Mouse (Mus musculus) mouse embryonic stem cell (cell line): ENCODE data around the gene Abhd4.

ENCODE experiments used
- in situ Hi-C, 2 experiments: fragments of 300-500 bp; cut with MboI; formaldehyde crosslinking; loops; 1 replicate in 1 of 2; 3 replicates in 1 of 2; pipeline ENCODE4 v1.14.3; 2019 to 2020; ENCODE audit warnings: low sequenced_read_pairs in 2 of 2, low pct_unique_long_range_greater_than_20kb in 1 of 2, mixed read lengths in 1 of 2; ENCODE audit not compliant: unreplicated experiment in 1 of 2

The Abhd4 gene

DNA sequence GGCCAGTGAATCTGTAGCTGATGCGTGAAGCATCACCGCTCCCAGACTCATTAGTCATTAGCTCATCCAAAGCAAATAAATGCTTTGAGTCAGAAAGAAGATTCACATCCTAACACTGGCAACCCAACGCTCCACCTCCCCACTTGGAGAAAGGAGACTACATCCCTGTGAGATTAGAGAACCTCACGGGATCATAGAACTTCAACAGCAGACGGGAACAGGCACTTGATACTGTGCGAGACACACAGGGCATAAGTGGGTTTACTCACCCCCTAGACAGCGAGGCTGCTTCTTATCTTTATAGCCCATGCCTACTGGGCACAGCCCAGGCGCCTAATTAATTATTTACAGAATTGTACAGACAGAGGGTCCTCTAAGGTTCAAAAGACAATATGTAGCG is 21.8 kb upstream of the Abhd4 start:
- in situ Hi-C loops: loop anchor here in 1 of 2 experiments (25.0 kb wide), 1 partner anchor 405 kb away; the partner anchor contains the start of genes Cdh24 and Gm17606

DNA sequence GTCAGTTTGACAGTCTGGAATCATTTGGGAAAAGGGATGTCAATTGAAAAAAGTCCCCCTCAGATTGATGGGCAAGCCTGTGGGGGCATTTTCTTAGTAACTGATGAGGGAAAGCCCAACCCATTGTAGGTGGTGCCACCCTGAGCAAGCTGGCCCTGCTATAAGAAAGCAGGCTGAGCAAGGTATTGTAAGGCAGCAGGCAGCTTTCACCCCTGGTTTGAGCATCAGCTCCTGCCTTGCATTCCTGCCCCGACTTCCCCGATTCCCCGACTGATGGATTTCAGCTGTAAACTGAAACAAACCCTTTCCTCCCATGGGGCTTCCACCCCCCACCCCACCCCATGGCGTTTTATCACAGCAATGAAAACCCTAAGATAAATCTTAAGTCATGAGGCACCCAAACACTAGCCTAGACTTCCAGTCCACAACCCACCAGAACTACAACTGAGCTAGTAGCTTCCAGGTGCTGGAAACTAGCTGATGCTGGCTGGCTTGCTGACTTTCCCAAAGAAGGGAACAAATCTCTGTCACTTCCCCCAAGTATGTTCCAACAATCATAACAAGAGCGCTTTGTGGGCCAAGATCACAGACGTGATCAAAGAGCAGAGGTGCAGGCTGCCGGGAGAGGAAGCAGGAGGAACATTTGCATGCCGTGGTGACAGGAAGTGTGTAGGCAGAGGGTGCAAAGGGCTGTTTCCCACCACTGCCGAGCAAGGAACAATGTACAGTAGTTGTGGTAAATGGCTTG is 21.0 kb upstream of the Abhd4 start:
- in situ Hi-C loops: loop anchor here in 1 of 2 experiments (25.0 kb wide), 1 partner anchor 404 kb away; the partner anchor contains the start of genes Cdh24 and Gm17606

DNA sequence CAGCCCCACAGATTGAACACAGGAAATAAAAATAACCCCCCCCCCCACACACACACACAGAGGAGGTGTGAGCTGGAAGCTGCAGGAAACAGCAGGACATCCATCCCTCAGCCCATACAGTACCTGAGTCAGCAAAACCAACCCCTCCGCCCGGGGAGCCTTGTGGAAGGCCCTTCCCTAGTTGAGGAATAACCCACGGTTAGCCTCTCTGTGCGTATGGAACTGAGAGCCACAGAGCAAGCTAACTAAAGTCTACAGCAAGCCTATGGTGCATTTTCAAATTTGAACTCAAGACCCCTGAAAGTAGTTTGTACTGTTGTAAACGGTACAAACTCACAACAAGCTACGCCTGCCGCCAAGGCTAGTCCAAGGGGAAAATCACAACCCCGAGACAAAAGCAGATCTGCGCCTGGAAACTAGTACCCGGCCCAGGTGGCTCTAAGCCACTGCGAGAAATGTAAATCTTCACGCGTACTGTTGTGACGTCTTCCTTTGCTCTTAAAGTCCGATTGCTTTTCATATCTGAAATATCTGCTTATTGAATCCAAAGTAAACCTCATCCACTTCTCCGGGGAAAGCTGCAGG is 20.3 kb upstream of the Abhd4 start:
- in situ Hi-C loops: loop anchor here in 1 of 2 experiments (25.0 kb wide), 1 partner anchor 404 kb away; the partner anchor contains the start of genes Cdh24 and Gm17606

DNA sequence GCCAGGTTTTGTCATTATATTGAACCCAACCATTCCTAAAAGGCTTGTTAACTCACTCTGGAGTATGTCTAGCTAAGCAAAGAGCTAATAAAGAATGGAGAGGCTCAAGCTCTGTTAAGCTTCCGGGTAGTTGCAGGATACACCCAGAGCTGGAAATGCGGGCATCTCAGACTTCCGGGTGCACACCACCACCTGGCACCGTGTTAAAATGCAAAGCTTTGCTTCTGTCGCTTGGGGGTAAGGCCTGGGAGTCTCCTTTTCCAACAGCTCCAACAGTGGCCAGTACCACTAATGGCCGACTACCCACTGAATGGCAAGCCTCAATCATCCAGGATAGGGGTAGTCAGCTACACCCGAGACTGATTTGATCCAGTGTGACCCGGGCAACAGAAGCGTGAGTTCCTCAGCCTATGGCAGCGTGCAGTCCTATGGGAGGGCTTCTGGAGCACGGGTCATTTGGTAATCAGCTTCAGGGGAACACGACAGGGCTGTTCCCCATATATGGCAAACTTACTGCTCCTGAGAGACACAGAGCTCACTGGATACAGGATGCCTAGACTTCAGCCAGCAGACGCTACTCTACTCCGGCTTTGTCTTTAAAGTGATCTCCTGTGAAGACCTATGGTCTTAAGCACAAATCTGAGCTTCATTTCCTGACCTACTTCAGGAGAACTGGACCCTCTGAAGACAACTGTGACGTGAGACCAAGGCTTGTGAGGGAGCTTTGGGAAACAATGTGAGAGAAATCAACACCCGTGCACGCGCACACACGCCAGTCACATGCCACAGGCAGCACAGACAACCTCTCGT is 19.6 kb upstream of the Abhd4 start:
- in situ Hi-C loops: loop anchor here in 1 of 2 experiments (25.0 kb wide), 1 partner anchor 403 kb away; the partner anchor contains the start of genes Cdh24 and Gm17606

DNA sequence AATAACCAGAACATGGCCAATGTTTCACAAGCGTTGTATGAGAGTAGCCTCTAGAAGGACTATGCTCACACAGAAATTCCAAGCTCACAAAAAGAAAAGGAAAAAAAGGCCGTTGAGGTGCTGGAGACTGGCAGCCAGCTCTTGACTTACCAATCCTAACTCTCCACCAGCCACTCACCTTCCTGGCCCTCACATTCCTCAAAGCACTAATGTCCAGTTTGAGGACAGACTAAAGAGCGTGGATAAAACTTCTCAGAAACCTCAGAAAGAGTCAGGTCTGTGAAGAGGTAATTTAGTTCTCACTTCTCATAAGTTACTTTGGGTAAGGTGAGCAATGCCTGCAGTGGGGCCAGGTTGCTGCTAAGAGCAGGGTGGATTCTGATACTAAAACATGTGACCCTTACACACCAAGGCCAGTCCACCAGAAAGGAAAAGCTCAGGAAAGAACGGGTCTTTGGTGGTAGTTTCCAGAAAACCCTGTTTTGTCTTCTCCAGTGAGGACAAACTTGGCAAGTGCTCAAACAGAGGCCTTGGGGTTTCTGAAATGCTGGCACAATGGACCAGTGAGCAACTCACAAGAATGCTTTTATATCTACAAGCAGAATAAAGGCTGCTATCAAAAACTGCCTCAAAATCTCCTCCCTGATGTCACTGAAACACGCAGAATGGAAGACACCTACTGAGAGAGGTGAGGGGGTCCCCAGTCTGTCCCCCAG is 18.0 kb upstream of the Abhd4 start:
- in situ Hi-C loops: loop anchor here in 1 of 2 experiments (25.0 kb wide), 1 partner anchor 401 kb away; the partner anchor contains the start of genes Cdh24 and Gm17606

DNA sequence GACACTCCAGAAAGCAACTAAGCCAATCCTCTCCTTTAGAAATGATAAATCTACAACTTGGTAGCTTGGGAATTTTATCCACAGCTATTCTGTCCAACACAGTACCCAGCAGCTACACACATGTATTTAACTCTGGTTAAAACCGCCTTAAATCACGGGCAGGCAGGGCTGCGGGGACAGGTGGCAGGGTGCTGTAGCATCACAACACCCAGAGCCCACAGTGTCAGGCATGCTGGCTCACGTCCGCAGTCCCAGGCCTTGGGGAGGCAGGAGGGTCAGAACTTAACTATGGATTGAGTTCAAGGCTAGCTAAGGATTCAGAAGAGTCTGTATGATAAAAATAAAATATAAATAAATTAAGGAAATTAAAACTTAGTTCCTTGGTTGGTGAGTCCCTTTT is 17.1 kb upstream of the Abhd4 start:
- in situ Hi-C loops: loop anchor here in 1 of 2 experiments (25.0 kb wide), 1 partner anchor 400 kb away; the partner anchor contains the start of genes Cdh24 and Gm17606

DNA sequence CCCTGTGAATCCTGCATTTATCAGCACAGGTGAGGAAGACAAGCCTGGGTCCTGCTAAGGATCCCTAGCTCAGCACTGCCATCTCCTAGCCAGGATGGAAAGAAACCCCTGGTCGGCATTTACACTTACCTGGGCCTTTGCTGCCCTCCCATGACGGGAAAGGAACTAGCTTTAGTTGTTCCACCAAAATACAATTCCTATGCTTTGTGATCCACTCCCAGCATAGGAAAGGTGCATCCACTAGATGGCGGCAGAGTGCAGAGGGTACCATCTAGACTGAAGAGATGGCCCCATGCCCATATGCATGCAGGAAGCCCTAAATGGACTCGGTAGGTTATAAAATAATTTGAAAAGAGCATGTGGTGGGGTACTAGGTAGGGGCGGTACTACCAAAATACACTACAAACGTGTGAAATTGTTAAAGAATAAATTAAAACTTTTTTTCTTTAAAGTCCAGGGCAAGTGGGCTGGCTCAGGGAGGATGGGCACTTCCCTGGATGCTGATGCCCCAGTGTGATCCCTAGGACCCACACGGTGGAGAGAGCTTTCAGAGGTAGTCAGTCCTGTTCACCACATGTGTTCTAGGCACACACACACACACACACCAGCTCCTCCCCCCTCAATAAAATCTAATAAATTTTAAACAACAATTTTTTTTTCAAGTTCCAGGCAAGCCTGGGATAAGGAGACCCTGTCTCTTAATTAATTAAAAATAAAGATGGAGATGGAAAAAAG is 14.8 kb upstream of the Abhd4 start:
- in situ Hi-C loops: loop anchor here in 1 of 2 experiments (25.0 kb wide), 1 partner anchor 398 kb away; the partner anchor contains the start of genes Cdh24 and Gm17606

DNA sequence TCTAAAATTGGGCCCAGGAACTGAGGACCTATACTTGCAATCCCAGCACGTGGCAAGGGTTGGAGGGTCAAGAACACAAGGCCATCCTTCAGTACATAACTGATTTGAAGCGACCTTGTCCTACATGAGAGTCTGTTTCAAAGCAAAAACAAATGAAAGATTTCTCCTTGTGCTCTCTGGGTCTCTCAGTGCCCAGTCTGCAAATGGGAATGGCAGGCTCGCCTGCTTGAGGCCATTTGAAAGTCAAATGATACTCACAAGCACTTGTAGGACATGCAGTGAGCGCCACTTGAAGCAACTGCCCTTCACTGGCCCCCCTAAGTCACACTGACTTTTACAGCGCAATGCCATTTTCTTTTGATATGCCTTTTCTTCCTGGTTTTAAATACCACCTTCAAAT is 13.4 kb upstream of the Abhd4 start:
- in situ Hi-C loops: loop anchor here in 1 of 2 experiments (10.0 to 25.0 kb wide), 2 partner anchors 84 to 397 kb away; partner anchors contain the start of genes Cdh24 and Gm17606

DNA sequence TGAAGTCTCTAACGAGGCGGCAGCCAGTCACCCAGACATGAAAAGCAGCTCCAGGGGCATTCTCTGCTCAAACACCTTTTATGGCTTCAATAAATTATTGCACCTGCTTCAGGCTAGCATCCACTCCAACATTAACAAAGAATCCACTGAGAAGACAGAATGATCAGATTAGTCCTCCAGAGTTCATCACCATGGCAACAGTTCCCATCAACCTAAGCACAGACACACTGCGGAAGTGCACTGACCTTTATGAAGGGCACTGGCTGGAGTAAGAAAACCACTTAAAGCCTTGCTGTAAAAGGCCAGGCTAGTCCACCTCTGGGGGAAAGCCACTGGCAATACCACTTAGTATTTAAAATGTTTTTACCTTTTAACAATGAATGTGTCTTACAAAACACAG is 9.8 kb upstream of the Abhd4 start:
- in situ Hi-C loops: loop anchor here in 1 of 2 experiments (10.0 to 25.0 kb wide), 2 partner anchors 81 to 393 kb away; partner anchors contain the start of genes Cdh24 and Gm17606

DNA sequence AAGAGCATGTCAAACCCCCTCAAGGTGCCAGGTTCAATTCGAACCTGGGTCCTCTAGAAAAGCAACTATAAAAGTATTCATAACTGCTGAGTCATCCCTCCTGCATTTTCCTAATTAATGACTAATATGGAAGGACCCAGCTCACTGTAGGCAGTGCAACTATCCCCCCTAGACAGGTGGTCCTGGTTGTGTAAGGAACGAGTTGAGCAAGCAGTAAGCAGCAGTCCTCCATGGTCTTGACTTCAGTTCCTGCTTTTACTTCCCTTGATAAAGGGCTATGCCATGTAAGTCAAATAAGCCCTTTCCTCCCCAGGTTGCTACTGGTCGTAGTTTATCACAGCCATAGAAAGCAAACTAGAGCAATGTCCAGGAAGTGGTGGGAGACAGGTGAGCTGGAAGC is 7.8 kb upstream of the Abhd4 start:
- in situ Hi-C loops: loop anchor here in 1 of 2 experiments (10.0 to 25.0 kb wide), 2 partner anchors 79 to 391 kb away; partner anchors contain the start of genes Cdh24 and Gm17606

DNA sequence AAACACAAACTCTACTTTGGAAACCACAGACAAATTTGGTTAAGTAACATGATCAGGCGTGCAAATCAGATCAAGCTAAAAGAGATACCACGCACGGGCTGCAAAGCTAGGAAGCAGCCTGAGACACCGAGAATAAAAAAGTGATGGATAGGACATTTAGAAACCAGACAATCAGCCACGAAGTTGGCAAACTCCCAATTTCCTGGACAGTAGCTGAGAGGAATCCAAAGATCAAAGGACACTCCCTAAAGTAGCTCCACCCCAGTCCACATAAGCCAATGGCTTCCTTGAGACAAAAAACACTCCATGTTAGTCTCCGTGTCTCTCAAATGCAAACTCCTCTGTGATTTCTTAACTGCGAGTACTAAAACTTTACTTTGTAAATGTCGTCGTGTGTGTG is 4.7 kb upstream of the Abhd4 start:
- in situ Hi-C loops: loop anchor here in 1 of 2 experiments (10.0 to 25.0 kb wide), 2 partner anchors 75 to 388 kb away; partner anchors contain the start of genes Cdh24 and Gm17606

DNA sequence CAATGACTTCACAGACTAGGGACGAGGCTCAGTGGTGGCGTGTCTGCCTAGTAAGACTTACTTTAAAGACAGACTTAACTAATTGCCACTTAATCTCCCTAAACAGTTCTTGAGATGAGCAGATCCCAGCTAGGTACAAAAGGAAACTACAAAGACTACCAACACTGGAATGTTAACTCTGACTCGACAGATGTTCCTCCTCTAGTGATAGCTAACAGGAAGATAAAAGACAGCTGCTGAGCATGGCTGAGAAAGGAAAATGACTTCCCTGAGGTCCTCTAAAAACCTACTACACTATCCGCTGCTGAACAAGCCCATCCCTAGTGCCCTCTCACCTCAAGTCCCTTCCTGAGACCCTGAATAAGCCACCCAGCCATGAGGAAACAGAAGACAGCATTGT is 3.9 kb upstream of the Abhd4 start:
- in situ Hi-C loops: no loop called here

DNA sequence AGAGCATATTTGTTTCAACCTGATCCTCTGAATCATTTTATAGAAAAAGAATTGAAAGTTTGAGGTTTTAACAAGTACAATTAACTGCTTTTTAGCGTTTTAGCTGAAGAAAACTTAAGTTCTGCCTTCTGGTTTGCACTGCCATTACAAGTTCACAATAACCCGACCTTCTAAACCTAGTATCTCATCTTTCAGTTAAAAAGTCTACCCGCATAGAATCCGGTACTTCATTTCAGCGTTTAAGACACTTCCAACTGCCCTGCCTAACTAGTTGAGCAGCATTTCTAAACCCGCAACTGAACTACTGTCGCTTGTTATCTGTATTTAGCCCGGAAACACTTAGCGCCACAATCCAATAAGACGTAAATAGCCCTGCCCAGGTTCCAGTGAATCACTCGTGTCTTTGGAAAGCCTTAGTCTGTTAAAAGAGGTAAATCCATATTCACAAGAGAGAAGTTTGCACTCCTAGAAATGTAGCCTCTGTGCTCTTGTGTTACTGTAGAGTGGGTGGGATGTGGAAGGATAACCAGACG is 748 bp downstream of the Abhd4 start:
- in situ Hi-C loops: no loop called here

DNA sequence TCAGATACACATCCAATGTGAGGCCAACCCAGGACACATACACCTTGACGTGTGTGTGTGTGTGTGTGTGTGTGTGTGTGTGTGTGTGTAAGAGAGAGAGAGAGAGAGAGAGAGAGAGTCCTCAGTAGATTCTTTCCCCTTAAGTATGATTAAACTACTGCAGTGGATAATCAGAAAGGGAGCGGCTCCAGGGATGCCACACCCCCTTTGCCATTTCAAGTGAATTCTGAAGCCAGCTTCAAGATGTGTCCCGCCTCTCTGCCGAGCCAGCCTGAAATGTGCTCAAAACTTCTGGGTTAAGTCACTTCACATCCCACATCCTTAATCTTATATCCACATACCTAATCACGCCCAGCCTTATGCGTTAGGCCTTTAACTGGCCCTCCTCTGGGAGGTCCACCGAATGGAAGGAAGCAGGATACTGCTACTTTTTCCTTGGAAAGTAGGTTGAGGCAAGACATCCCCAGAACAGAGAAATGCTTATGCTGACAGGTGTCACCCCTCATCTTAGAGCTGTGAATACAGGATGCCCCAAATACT is 4.2 kb downstream of the Abhd4 start:
- in situ Hi-C loops: no loop called here

DNA sequence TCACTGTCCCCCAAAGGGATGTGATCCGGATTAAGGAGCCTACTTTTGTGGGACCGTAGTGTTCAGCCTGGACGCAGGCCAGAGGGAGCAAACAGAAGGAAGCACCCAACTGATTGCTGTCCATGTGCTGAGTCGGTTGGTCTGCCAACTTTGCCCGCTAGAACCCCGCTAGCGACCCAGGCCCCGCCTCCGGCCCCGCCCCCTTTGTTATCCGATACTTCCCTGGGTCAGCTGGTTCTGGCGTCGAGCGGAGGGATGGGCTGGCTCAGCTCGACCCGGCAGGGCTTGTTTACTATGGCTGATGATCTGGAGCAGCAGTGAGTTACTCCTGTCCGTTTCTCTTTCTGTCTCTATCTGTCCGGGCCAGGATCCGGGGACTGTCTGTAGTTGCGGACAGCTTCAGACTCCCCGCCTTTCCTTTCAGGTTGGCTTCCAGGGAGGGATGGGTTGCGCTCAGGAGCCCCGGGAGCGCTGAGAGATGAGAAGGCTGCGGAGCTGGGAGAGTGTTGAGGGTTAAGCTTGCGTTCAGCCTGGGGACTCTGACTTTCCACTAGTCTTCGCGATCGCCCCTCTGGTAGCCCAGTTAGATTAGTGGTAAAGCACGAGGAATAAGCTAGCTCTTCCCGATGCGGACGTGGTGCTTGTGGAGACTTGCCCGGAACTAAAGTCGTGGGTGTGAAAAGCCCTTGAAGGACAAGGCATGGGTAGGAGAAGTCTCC is 5.2 kb downstream of the Abhd4 start:
- in situ Hi-C loops: no loop called here

DNA sequence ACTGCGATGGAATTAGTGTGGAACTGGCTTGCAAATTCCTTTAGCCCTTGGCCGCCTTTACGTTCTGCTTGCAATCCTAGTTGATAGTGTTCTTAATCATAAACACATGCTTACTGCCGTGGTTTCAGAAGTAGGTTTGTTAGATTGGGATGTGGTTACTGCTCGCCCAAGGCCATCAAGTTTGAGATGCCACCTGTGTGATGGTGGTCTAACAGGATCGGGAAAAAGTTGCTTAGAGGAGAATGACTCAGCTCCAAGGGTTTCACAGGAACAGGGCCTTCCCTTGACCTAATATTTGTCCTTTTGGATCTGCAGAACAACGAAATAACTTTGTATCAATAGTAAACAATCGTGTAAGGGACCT is 5.7 kb downstream of the Abhd4 start:
- in situ Hi-C loops: loop anchor here in 1 of 2 experiments (10.0 kb wide), 1 partner anchor 65 kb away; no protein-coding TSS in a partner anchor
